Mouse (Mus musculus) heart, embryonic 14.5 days (tissue): Measurements from ENCODE around the gene Dcst2. TPM values are rescaled to one million over a fixed set of nuclear protein-coding genes. Genes with fewer than 3 reads are reported as not detected.

Experiments used
- ATAC-seq: fragments of 200-750 bp; cut with Nextera tagmentation; 2 replicates; pipeline ENCODE4 v1.8.0; 2017; ENCODE audit warnings: low read depth, moderate TSS enrichment; ENCODE audit not compliant: insufficient number of reproducible peaks, insufficient read depth, low FRiP score
- H3K27ac ChIP-seq, 2 experiments: fragments of 200-500 bp in 1 of 2; fragments of 300-500 bp in 1 of 2; sonication (generic) in 1 of 2; replicated peaks in 1 of 2; 2 replicates each; pipeline ENCODE4 v1.5.1; 2012 to 2014; ENCODE audit warnings: low read depth in 2 of 2, low read length in 2 of 2, control low read depth in 1 of 2, mild to moderate bottlenecking in 1 of 2, mixed read lengths in 1 of 2; ENCODE audit not compliant: control insufficient read depth in 1 of 2, insufficient read depth in 1 of 2
- H3K27me3 ChIP-seq: fragments of 300-500 bp; sonication (generic); 2 replicates; pipeline ENCODE4 v1.6.1; 2014; ENCODE audit warnings: mild to moderate bottlenecking, low read length, control low read depth; ENCODE audit not compliant: control insufficient read depth, insufficient read depth
- H3K36me3 ChIP-seq: fragments of 300-500 bp; sonication (generic); 2 replicates; pipeline ENCODE4 v1.6.1; 2014; ENCODE audit warnings: mild to moderate bottlenecking, control low read depth, low read length, mixed read lengths; ENCODE audit not compliant: control insufficient read depth, insufficient read depth
- H3K4me1 ChIP-seq, 2 experiments: fragments of 200-500 bp in 1 of 2; fragments of 300-500 bp in 1 of 2; sonication (generic) in 1 of 2; 2 replicates each; pipeline ENCODE4 v1.6.1; 2012 to 2014; ENCODE audit warnings: low read length in 2 of 2, control low read depth in 1 of 2, mixed read lengths in 1 of 2; ENCODE audit not compliant: control insufficient read depth in 2 of 2, insufficient read depth in 2 of 2
- H3K4me2 ChIP-seq: fragments of 300-500 bp; sonication (generic); 2 replicates; pipeline ENCODE4 v1.6.1; 2014; ENCODE audit warnings: mild to moderate bottlenecking, low read length
- H3K4me3 ChIP-seq, 2 experiments: fragments of 200-500 bp in 1 of 2; fragments of 300-500 bp in 1 of 2; sonication (generic) in 1 of 2; 2 replicates each; pipeline ENCODE4 v1.5.1; 2012 to 2014; ENCODE audit warnings: low read length in 2 of 2, mild to moderate bottlenecking in 2 of 2, control low read depth in 1 of 2, low read depth in 1 of 2, moderate library complexity in 1 of 2; ENCODE audit not compliant: control insufficient read depth in 1 of 2, insufficient read depth in 1 of 2
- H3K9ac ChIP-seq: fragments of 300-500 bp; sonication (generic); 2 replicates; pipeline ENCODE4 v1.6.1; 2014; ENCODE audit warnings: mild to moderate bottlenecking, low read length
- H3K9me3 ChIP-seq: fragments of 300-500 bp; sonication (generic); 2 replicates; pipeline ENCODE4 v1.6.1; 2016; ENCODE audit warnings: low read length, control low read depth; ENCODE audit not compliant: control insufficient read depth
- WGBS: fragments of 180-500 bp; shearing (Covaris S2); extraction: QIAGEN DNeasy Blood & Tissue Kit; methylation state at CpG from one replicate; pipeline ENCODE4 v1.1.7; 2014; 5-methylcytosine and 5-hydroxymethylcytosine counted together
- polyA plus RNA-seq: library from polyadenylated mRNA; unstranded; fragments of >200 nt; fragmentation: Nextera tagmentation; extraction: Ambion mirVana; gene quantifications from 2 replicates; pipeline ENCODE4 v1.2.1, GENCODE M21; 2014

Gene Dcst2
- polyA plus RNA-seq, 1 experiment from 2014 or later, result not detected

- peaks cover 37% of the 10 kb centered on the region for H3K27me3 ChIP-seq
- H3K27ac ChIP-seq, result no peak overlapping the region
- H3K9me3 ChIP-seq, result no peaks in the 10 kb centered on the region
- WGBS, result 73% methylated on average over 5 of the region's 5 CpGs
- no peaks in the 10 kb centered on the region for H3K36me3 ChIP-seq
- no peak for ATAC-seq
- no peak overlapping the region for H3K9ac ChIP-seq
- peaks cover 5 to 16% of the 10 kb centered on the region in 2 experiments; a peak in 2 of 4 replicates for H3K4me1 ChIP-seq
- no peak overlapping the region for H3K4me2 ChIP-seq
- H3K4me3 ChIP-seq, result no peak overlapping the region
These were observed 10.5 kb upstream of the Dcst2 start for GRCm38 (mm10) chr3:89351271-89351670.

- Histone ChIP-seq H3K27ac (no peak overlapping the region), H3K9me3 (no peaks in the 10 kb centered on the region), H3K27me3 (peaks cover 33% of the 10 kb centered on the region), H3K4me3 (no peak overlapping the region), H3K4me1 (peaks cover 3 to 7% of the 10 kb centered on the region in 2 experiments; a peak in 2 of 4 replicates), H3K36me3 (no peaks in the 10 kb centered on the region), H3K9ac (no peak overlapping the region), H3K4me2 (no peak overlapping the region)
- 14% methylated on average over 5 of the region's 5 CpGs for WGBS
- ATAC-seq, result peak; percentile 42; the same call in 1 of the 2 replicates
These were observed 6.8 kb upstream of the Dcst2 start for GRCm38 (mm10) chr3:89354816-89355511.

GRCm38 (mm10) chr3:89355512-89355902 lies 6.3 kb upstream of the Dcst2 start:
- WGBS, result 79% methylated on average over 6 of the region's 6 CpGs
- peaks cover 0 to 1% of the 10 kb centered on the region in 2 experiments; a peak in 2 of 4 replicates for H3K4me1 ChIP-seq
- no peak overlapping the region for H3K9ac ChIP-seq
- H3K36me3 ChIP-seq, result no peaks in the 10 kb centered on the region
- H3K27ac ChIP-seq, result no peak overlapping the region
- H3K9me3 ChIP-seq, result no peaks in the 10 kb centered on the region
- H3K27me3 ChIP-seq, result peaks cover 31% of the 10 kb centered on the region
- no peak overlapping the region for H3K4me3 ChIP-seq
- ATAC-seq, result no peak
- H3K4me2 ChIP-seq, result no peak overlapping the region

DNA sequence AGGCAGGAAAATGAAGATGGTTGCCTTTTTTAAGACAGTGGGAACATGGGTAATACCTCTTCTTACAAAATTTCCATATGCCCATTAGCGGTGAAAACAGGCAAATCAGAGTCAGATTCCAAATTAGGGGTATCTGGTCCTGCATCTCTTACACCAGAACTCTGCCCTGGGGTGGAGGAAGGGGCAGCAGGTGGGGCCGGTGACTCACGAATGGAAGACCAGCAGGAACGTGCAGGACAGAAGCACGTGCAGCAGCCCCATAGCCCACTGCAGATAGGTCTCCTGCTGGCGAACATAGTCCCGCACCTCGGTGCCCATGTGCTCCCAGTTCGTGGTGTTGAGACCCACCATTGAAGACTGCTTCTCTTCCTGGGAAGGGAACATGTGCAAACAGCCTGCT lies 5.7 kb upstream of the Dcst2 start:
- Histone ChIP-seq H3K4me1 (no peaks in the 10 kb centered on the region; a peak in 1 of 4 replicates), H3K9me3 (no peaks in the 10 kb centered on the region), H3K27ac (no peak overlapping the region), H3K36me3 (no peaks in the 10 kb centered on the region), H3K27me3 (peaks cover 28% of the 10 kb centered on the region), H3K4me2 (no peak overlapping the region), H3K4me3 (no peak overlapping the region), H3K9ac (no peak overlapping the region)
- no peak for ATAC-seq
- WGBS, result 49% methylated on average over 9 of the region's 9 CpGs

DNA sequence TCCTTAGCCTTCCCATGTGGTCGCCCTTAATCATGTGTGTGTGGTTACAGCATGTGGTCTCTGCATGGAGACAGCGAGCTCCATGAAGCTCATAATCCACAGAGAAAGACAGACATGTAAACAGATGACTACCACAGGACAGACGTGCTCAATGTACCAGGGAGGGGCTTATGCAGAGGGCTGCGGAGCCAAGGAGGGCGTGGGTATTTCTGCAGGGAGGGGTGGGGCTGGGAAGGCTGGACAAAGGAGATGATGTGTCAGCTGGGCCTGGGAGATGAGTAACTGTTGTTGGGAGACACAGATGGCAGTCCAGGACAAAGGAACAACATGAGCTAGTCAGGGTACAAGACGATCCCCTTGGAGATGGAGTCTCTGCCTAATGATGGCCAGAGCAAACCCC lies 2.1 kb upstream of the Dcst2 start:
- H3K4me1 ChIP-seq, result no peaks in the 10 kb centered on the region
- no peak for ATAC-seq
- WGBS, result 65% methylated on average over 6 of the region's 6 CpGs
- H3K27ac ChIP-seq, result no peak overlapping the region
- no peaks in the 10 kb centered on the region for H3K36me3 ChIP-seq
- H3K4me2 ChIP-seq, result no peak overlapping the region
- no peak overlapping the region for H3K9ac ChIP-seq
- H3K9me3 ChIP-seq, result no peaks in the 10 kb centered on the region
- H3K4me3 ChIP-seq, result no peak overlapping the region
- peaks cover 5% of the 10 kb centered on the region for H3K27me3 ChIP-seq

DNA sequence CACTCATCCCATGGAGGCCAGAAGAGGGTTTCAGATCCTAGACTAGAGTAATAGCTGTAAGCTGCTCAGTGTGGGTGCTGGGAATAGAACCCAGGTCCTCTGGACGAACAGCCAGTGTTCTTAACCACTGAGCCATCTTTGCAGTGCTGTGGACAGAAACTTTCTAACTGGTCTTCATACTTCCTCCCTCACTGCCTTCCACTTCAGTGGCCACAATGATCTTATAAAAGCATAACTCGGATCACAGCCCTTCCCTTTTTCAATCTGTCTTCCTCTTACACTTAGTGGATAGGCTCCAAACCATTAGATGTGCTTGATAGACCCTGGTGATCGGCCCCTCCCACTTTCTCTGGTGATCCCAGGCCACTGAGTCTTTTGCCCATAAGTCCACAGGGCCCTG lies 1.5 kb upstream of the Dcst2 start:
- Histone ChIP-seq H3K4me3 (no peak overlapping the region), H3K9ac (no peak overlapping the region), H3K27me3 (peaks cover 5% of the 10 kb centered on the region), H3K4me1 (no peaks in the 10 kb centered on the region), H3K36me3 (no peaks in the 10 kb centered on the region), H3K27ac (no peak overlapping the region), H3K9me3 (no peaks in the 10 kb centered on the region), H3K4me2 (no peak overlapping the region)
- 68% methylated on average over 3 of the region's 3 CpGs for WGBS
- ATAC-seq, result no peak

DNA sequence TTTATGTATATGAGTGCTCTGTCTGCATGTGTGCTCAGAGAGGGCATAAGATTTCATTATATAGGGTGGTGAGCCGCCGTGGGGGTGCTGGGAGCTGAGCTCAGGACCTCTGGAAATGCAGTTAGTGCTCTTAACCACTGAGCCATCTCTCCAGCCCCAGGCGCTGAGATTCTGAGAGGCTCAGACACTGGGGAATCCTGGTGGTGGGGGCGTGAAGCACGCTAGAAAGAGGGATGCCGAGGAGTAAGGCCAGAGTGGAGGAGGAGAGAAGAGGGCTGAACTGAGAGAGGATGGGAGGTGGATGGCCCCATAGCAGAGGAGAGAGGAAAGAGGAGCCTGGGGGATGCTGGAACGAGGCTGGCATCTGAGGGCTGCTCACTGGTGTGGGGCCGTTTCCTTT lies 2.9 kb downstream of the Dcst2 start:
- Histone ChIP-seq H3K4me1 (no peaks in the 10 kb centered on the region; a peak in 1 of 4 replicates), H3K4me2 (no peak overlapping the region), H3K9ac (no peak overlapping the region), H3K27ac (no peak overlapping the region), H3K36me3 (no peaks in the 10 kb centered on the region), H3K4me3 (no peak overlapping the region), H3K9me3 (no peaks in the 10 kb centered on the region), H3K27me3 (no peaks in the 10 kb centered on the region; the same call in 1 of the 2 replicates)
- WGBS, result 64% methylated on average over 8 of the region's 8 CpGs
- no peak for ATAC-seq

DNA sequence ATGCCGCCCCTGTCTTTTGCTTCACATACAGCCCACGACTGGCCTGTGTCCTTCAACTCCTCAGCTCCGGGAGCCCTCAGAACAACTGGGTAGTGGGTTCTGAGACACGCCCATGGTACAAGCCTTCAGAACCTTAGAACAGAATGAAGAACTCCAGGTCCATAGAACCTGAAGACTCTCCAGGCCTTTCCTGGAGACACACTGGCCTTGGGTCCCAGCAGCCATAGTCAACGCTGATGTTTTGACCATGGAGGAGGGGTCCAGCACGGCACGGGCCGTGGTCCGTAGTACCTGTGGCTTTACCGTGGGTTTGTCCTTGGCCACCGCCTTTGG lies 3.3 kb downstream of the Dcst2 start, which contains the start of gene Dcst1:
Gene Dcst1 (minus strand): TSS at position 101 of the 333 bp plus-strand sequence.
- Histone ChIP-seq H3K4me1 (no peaks in the 10 kb centered on the region; a peak in 1 of 4 replicates), H3K27me3 (no peaks in the 10 kb centered on the region; the same call in 1 of the 2 replicates), H3K4me3 (no peak within 1 kb of the TSS), H3K27ac (no peak within 1 kb of the TSS), H3K36me3 (no peaks in the 10 kb centered on the region), H3K9ac (no peak within 1 kb of the TSS), H3K9me3 (no peaks in the 10 kb centered on the region), H3K4me2 (no peak within 1 kb of the TSS)
- 88% methylated on average over 11 of the region's 11 CpGs for WGBS
- ATAC-seq, result no peak
